ENCODE assay signal across 8 mouse cellular contexts in genomic region chr4:134102742-134103119, GRCm38 (mm10). TPM values are rescaled to one million over a fixed set of nuclear protein-coding genes. Genes with fewer than 3 reads are reported as not detected.
DNase-seq lines count a peak whose midpoint lies in the region; ATAC-seq and TF ChIP-seq lines count a peak whose summit lies in the region.

No protein-coding gene starts in this region.

- WGBS in spleen, adult 2 months: 12% methylated on average over 21 of the region's 21 CpGs
- WGBS in limb, embryonic 15.5 days: 4% methylated on average over 21 of the region's 21 CpGs
- 3% methylated on average over 21 of the region's 21 CpGs for WGBS in stomach, embryonic 15.5 days

- H3K36me3 ChIP-seq in spleen, adult 2 months (ENCODE audit: control insufficient read depth, insufficient read depth, low read length): no peaks in the 10 kb centered on the region
- H3K36me3 ChIP-seq in limb, embryonic 15.5 days: no peaks in the 10 kb centered on the region
- H3K36me3 ChIP-seq in stomach, embryonic 15.5 days: no peaks in the 10 kb centered on the region

- peak overlapping the region; percentile 66 for H3K4me2 ChIP-seq in limb, embryonic 15.5 days
- peak overlapping the region; percentile 71 for H3K4me2 ChIP-seq in stomach, embryonic 15.5 days

- peak overlapping the region; percentile 95 for H3K4me3 ChIP-seq in spleen, adult 2 months (ENCODE audit: extremely low read depth, insufficient read depth, insufficient read length)
- H3K4me3 ChIP-seq in limb, embryonic 15.5 days: peak overlapping the region; percentile 73
- H3K4me3 ChIP-seq in stomach, embryonic 15.5 days (replicated peaks): peak overlapping the region; percentile 82

- no peaks in the 10 kb centered on the region for H3K27me3 ChIP-seq in spleen, adult 2 months (ENCODE audit: control insufficient read depth, insufficient read depth, low read length)
- H3K27me3 ChIP-seq in limb, embryonic 15.5 days: no peaks in the 10 kb centered on the region
- H3K27me3 ChIP-seq in stomach, embryonic 15.5 days (replicated peaks): no peaks in the 10 kb centered on the region

- H3K4me1 ChIP-seq in spleen, adult 2 months (ENCODE audit: control insufficient read depth, insufficient read depth, insufficient read length): peaks cover 40% of the 10 kb centered on the region; the same call in 1 of the 2 replicates
- 0 out of 2 replicates have a peak, but pooled peaks cover 6% of the 10 kb centered on the region for H3K4me1 ChIP-seq in limb, embryonic 15.5 days
- H3K4me1 ChIP-seq in stomach, embryonic 15.5 days: 0 out of 2 replicates have a peak, but pooled peaks cover 4% of the 10 kb centered on the region

- peak overlapping the region; percentile 62 for H3K9ac ChIP-seq in limb, embryonic 15.5 days
- H3K9ac ChIP-seq in stomach, embryonic 15.5 days: peak overlapping the region; percentile 59; the same call in 1 of the 2 replicates

- no peaks in the 10 kb centered on the region for H3K9me3 ChIP-seq in limb, embryonic 15.5 days
- no peaks in the 10 kb centered on the region for H3K9me3 ChIP-seq in stomach, embryonic 15.5 days

- DNase-seq in cerebellum, postnatal 25 days: no peak
- no peak for DNase-seq in spleen, adult 2 months (ENCODE audit: low read depth in 1 of 2, low spot score in 2 of 2)
- no peak for DNase-seq in spleen, postnatal 4 days (ENCODE audit: low spot score in 2 of 2)
- DNase-seq in gastrocnemius, adult 8-10 months (ENCODE audit: low spot score in 2 of 2): no peak
- DNase-seq in T-cell, adult 2 months (ENCODE audit: low spot score): no peak

- no peak for TF ChIP-seq CTCF in spleen, adult 2 months (IDR thresholded peaks at IDR 0.05; ENCODE audit: extremely low read depth, insufficient read depth, insufficient read length, insufficient replicate concordance)

- H3K27ac ChIP-seq in spleen, adult 2 months (ENCODE audit: insufficient read depth, low read length): peak overlapping the region; percentile 70; the same call in 1 of the 2 replicates
- H3K27ac ChIP-seq in limb, embryonic 15.5 days: no peak overlapping the region
- no peak overlapping the region for H3K27ac ChIP-seq in stomach, embryonic 15.5 days

- peak; percentile 33; the same call in 1 of the 2 replicates for ATAC-seq in cerebellum, adult (ENCODE audit: insufficient number of reproducible peaks, low FRiP score, low TSS enrichment)
- ATAC-seq in limb, embryonic 15.5 days (ENCODE audit: insufficient number of reproducible peaks, low FRiP score, low TSS enrichment, low read depth): no peak
- peak; percentile 33; the same call in 1 of the 2 replicates for ATAC-seq in stomach, embryonic 15.5 days (ENCODE audit: insufficient read depth, low FRiP score, low read depth)

- no peak for TF ChIP-seq POLR2A in spleen, adult 2 months (IDR thresholded peaks at IDR 0.05; ENCODE audit: low read depth, low read length)

RNA-seq across cellular contexts. Expression of gene Ubxn11, which starts 0.4 kb away (rescaled TPM):
- polyA plus RNA-seq in spleen, adult 2 months (2012; rRNA removed): 33.7 and 43.0 TPM in 2 replicates
- polyA plus RNA-seq in limb, embryonic 15.5 days (2015; fragmentation: Nextera tagmentation; extraction: Ambion mirVana): 10.7 and 13.3 TPM in 2 replicates
- 4.3 and 5.7 TPM in 2 replicates for polyA plus RNA-seq in stomach, embryonic 15.5 days (2015; fragmentation: Nextera tagmentation; extraction: Ambion mirVana)
- total RNA-seq in gastrocnemius, adult 8-10 months (2022): 1 to 10 TPM; 1.0 to 2.3 (median 1.9) TPM

RNA-seq across cellular contexts. Expression of gene Cd52, which starts 7.8 kb away (rescaled TPM):
- polyA plus RNA-seq in spleen, adult 2 months (2012; rRNA removed): 400 and 461 TPM in 2 replicates
- polyA plus RNA-seq in limb, embryonic 15.5 days (2015; fragmentation: Nextera tagmentation; extraction: Ambion mirVana): 15.9 and 20.1 TPM in 2 replicates
- 34.8 and 39.7 TPM in 2 replicates for polyA plus RNA-seq in stomach, embryonic 15.5 days (2015; fragmentation: Nextera tagmentation; extraction: Ambion mirVana)
- under 1 TPM in 1 of 4 experiments, not detected in 3; 0.85 TPM for total RNA-seq in gastrocnemius, adult 8-10 months (2022)

RNA-seq across cellular contexts. Expression of gene Sh3bgrl3, which starts 25.9 kb away (rescaled TPM):
- polyA plus RNA-seq in spleen, adult 2 months (2012; rRNA removed): 1,465 and 2,211 TPM in 2 replicates
- polyA plus RNA-seq in limb, embryonic 15.5 days (2015; fragmentation: Nextera tagmentation; extraction: Ambion mirVana): 476 and 496 TPM in 2 replicates
- polyA plus RNA-seq in stomach, embryonic 15.5 days (2015; fragmentation: Nextera tagmentation; extraction: Ambion mirVana): 363 and 395 TPM in 2 replicates
- 10 to 100 TPM in 3 of 4 experiments, 1 to 10 TPM in 1; 9.0 to 16.5 (median 13.4) TPM for total RNA-seq in gastrocnemius, adult 8-10 months (2022)

RNA-seq across cellular contexts. Expression of gene Crybg2, which starts 42.1 kb away (rescaled TPM):
- 4.3 and 5.3 TPM in 2 replicates for polyA plus RNA-seq in spleen, adult 2 months (2012; rRNA removed)
- 17.3 and 17.5 TPM in 2 replicates for polyA plus RNA-seq in limb, embryonic 15.5 days (2015; fragmentation: Nextera tagmentation; extraction: Ambion mirVana)
- 11.1 and 11.9 TPM in 2 replicates for polyA plus RNA-seq in stomach, embryonic 15.5 days (2015; fragmentation: Nextera tagmentation; extraction: Ambion mirVana)
- total RNA-seq in gastrocnemius, adult 8-10 months (2022): not detected

RNA-seq across cellular contexts. Expression of gene Zfp683, which starts 49.1 kb away (rescaled TPM):
- polyA plus RNA-seq in spleen, adult 2 months (2012; rRNA removed): 3.6 and 3.8 TPM in 2 replicates
- not detected in 2 replicates for polyA plus RNA-seq in limb, embryonic 15.5 days (2015; fragmentation: Nextera tagmentation; extraction: Ambion mirVana)
- not detected in 2 replicates for polyA plus RNA-seq in stomach, embryonic 15.5 days (2015; fragmentation: Nextera tagmentation; extraction: Ambion mirVana)
- not detected for total RNA-seq in gastrocnemius, adult 8-10 months (2022)
